Mouse (Mus musculus): ENCODE results near the gene Gm26558.
A peak's percentile ranks its signal among the peaks of the same experiment; 100 is the strongest.

Gene Gm26558

GRCm38 (mm10) chr2:70661715-70662495 lies at the start of gene Gm26558:
Gene Gm26558, minus strand, starts transcription at chr2:70662108.
- DNase-seq = peak; percentile 27 to 47

- no peak for DNase-seq
Observed at GRCm38 (mm10) chr2:70710878-70711277, 49.0 kb upstream of the Gm26558 start.

DNA sequence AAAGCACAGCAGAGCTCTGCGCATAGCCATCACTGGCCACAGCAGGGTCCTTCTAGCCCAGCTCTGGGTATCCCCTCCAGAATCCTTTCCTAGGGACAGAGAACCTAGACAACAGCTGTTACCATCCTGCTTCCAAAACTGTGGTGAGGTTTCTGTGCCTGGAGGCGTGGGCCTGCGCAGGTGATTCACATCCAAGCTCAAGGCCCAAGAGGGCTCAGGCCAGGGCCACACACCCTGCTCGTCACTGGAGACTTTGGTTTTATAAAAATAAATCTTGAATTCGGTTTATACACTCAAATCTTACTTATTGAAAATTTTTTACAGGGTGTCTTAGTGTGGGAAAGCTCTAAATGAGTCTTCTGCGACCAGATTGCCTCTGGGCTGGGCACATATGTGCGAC lies 48.3 kb upstream of the Gm26558 start:
- DNase-seq = no peak

- no peak for DNase-seq
Observed at GRCm38 (mm10) chr2:70708986-70709730, 47.2 kb upstream of the Gm26558 start.

DNA sequence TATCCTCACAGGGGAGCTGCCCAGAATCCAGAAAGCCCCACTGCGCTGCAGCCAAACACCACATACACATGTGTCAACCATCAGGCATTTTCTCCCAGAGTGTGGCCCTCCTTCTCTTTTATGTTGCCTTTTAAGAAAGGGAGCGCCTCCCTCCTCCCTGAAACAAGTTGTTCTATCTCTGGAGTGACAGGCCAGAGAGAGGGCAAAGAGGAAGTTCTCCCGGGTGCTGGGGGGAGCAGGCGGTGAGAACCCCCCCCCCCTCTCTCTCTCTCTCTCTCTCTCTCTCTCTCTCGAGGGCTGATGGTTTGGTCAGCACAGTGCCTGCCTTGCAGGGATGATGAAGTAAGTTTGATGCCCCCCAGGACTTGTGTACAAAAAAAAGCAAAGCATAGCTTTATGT lies 40.5 kb upstream of the Gm26558 start:
- DNase-seq = no peak

- no peak for DNase-seq
Observed at GRCm38 (mm10) chr2:70701571-70701970, 39.7 kb upstream of the Gm26558 start.

DNA sequence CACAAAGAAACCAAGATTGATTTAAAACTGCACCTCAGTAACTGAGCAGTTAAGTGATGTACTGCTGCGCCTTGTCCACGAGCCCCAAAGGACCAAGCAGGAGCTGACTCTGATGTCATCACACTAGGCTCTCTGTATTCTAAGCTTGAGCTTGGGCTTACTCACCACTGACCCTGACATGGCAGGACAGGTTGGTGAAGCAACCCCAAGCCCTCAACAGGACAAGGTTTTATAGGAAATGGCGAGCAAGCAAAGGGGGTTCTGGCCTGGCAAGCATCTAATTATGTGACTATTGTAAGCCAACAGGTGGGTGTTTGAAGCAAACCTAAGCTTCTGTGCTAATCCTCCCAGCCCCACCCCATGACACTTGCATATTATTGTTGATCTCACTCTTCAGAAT lies 38.9 kb upstream of the Gm26558 start:
- DNase-seq = no peak

- DNase-seq = no peak
Observed at GRCm38 (mm10) chr2:70695712-70696111, 33.8 kb upstream of the Gm26558 start.

- DNase-seq = no peak
Observed at GRCm38 (mm10) chr2:70690195-70690594, 28.3 kb upstream of the Gm26558 start.

GRCm38 (mm10) chr2:70688454-70689078 lies 26.7 kb upstream of the Gm26558 start:
- no peak for DNase-seq

DNA sequence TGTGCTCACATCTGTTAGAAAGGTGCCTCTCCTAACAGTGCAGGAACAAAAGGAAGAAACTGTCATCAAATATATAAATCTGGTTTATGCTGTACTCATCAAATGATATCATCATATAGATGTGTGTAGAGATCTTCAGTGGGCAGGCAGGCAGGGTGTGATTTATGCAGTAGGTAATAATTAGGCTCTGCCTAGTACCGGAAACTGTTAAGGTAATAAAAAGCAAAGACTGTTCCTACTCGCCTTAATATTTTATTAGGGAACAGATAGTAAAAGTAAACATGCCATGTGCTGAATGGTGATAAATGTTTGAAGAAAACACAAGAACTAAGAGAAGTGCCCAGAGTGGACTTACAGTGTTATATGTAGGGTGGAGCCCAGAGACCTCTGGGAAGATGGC lies 20.4 kb upstream of the Gm26558 start:
- no peak for DNase-seq

GRCm38 (mm10) chr2:70673445-70674126 lies 11.7 kb upstream of the Gm26558 start:
- DNase-seq = no peak

DNA sequence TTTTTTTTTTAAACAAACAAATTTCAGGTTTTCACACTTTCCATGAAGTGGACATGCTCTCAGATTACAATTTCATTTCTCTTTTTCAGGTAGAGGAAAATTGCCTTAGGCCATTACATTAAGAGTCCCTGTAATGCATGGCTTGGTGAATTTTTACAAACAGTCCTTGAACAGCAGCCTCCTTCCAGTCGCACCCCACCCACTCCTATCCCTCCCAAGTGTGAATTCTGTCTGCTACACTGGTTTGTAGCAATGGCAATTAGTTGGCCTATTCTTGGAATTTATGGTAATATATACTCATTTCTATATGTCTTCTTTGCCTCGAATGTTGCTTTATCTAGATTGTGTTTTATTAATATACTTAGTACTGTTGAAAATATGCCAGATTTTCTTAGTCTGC lies 10.6 kb upstream of the Gm26558 start:
- no peak for DNase-seq

- no peak for DNase-seq
Observed at GRCm38 (mm10) chr2:70669896-70670295, 8.0 kb upstream of the Gm26558 start.

GRCm38 (mm10) chr2:70669241-70669640 lies 7.3 kb upstream of the Gm26558 start:
- DNase-seq = no peak

DNA sequence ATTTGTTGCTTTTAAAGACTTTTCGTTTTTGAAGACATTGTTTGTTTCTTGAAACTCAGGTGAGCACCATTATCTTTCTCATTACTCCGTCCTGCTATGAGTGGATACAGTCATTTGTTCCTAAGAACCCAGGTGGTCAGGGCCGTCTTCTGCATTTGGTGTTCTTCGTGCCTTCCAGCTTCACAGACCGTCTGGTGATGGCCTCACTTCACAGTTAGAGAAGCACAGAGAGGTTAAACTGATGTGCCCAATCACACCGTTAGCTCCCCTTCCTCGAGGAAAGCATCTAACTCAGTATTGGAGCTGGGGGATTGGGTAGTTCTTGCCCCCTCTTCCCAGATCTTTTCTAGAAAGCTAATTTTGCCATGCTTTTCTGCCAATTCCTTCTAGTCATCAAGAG lies 5.1 kb upstream of the Gm26558 start:
- DNase-seq = no peak

GRCm38 (mm10) chr2:70663764-70664163 lies 1.9 kb upstream of the Gm26558 start:
- DNase-seq = no peak

DNA sequence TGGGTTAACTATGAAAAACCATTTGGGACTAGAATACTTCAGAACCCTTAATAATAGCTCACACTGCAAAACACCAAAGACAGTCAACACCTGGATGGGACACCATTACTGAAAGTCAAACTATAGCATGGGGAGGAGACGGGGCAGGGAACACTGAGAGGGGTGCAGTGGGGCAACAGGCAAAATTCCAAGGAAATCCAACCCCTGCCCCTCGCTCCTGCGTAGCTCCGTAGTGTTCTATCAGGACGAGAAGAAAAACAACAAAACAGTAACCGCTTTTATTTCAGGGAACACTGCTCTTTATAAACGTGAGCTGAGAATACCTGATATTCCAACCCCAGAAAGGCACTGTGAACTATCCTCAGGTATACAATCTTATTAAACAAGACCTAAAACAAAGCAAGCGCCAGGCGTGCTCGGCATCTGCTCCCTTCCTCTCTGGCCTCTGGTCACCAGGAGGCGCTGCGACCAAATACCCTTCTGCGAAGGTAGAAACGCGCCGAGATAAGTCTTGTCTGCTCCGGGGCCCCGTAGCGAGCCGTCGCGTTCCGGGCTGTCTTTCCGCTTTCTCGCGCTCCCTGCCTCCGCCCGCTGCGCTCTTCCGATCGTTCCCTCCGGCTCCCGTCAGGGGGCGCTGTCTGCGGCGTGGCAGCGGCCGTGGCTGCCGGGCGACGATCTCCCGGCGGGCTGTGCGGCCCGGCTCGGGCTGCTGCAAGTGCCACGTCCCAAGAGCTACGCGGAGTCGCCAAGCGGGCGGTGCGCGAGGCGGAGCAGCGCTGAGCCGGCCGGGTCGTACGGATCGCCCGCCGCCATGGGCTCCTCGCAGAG lies 807 bp downstream of the Gm26558 start, which contains the start of gene Gorasp2:
TSS of gene Gorasp2 (plus strand) at position 690 of the 828 bp plus-strand sequence.
- peak; percentile 95 to 97 for DNase-seq

- no peak for DNase-seq
Observed at GRCm38 (mm10) chr2:70657083-70657482, 4.8 kb downstream of the Gm26558 start.

- DNase-seq = no peak
Observed at GRCm38 (mm10) chr2:70651820-70652219, 10.1 kb downstream of the Gm26558 start.

DNA sequence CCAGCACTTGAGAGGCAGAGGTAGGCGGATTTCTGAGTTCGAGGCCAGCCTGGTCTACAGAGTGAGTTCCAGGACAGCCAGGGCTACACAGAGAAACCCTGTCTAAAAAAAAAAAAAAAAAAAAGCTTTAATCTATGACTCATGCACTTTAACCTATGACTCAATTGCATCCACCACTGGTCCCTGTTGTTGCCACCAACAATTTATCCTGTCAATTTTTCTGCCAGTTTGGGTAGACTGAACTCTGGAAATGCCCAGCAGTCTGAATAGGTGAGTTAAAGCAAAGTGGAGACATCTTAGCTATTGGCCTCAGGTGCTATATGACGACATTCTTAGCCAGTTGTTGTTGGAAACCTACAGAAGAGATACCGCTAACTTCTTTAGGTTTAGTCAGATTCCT lies 12.4 kb downstream of the Gm26558 start:
- DNase-seq = no peak

- DNase-seq = no peak
Observed at GRCm38 (mm10) chr2:70648271-70648670, 13.6 kb downstream of the Gm26558 start.
